Mouse (Mus musculus) adrenal gland, adult 8-10 months (tissue): ENCODE measurements around the gene Ap3b2. TPM values are rescaled to one million over a fixed set of nuclear protein-coding genes. Genes with fewer than 3 reads are reported as not detected.
A peak's percentile ranks its signal among the peaks of the same experiment; 100 is the strongest.
"Not testable (repeated sequence)": the region's sequence is repeated elsewhere in the genome, so short reads cannot be mapped to it uniquely, and the experiment has no call there.

Source experiments
- DNase-seq: peaks from one replicate; pipeline ENCODE4 v3.0.0; 2022
- total RNA-seq, 4 experiments: library from RNA; stranded (reverse); gene quantifications; 2 replicates each; pipeline ENCODE4 v1.2.4; 2022

The Ap3b2 gene
- total RNA-seq, result 10 to 100 TPM; 11.2 to 18.5 (median 14.5) TPM

GRCm38 (mm10) chr7:81493331-81494021 lies at the start of gene Ap3b2:
Gene Ap3b2, minus strand, starts transcription at chr7:81493925.
- peak; percentile 38 for DNase-seq

GRCm38 (mm10) chr7:81542934-81543333 lies 49.2 kb upstream of the Ap3b2 start:
- no peak for DNase-seq

GRCm38 (mm10) chr7:81541924-81542524 lies 48.3 kb upstream of the Ap3b2 start:
- peak; percentile 45 for DNase-seq

GRCm38 (mm10) chr7:81540999-81541398 lies 47.3 kb upstream of the Ap3b2 start:
- no peak for DNase-seq

GRCm38 (mm10) chr7:81539565-81539964 lies 45.8 kb upstream of the Ap3b2 start:
- no peak for DNase-seq

- DNase-seq, result peak; percentile 11
These were observed 44.4 kb upstream of the Ap3b2 start for GRCm38 (mm10) chr7:81538070-81538675.

GRCm38 (mm10) chr7:81536478-81536877 lies 42.8 kb upstream of the Ap3b2 start:
- DNase-seq, result no peak

- no peak for DNase-seq
These were observed 37.7 kb upstream of the Ap3b2 start for GRCm38 (mm10) chr7:81531462-81531861.

- DNase-seq, result no peak
These were observed 35.2 kb upstream of the Ap3b2 start for GRCm38 (mm10) chr7:81528918-81529317.

- DNase-seq, result no peak
These were observed 29.9 kb upstream of the Ap3b2 start for GRCm38 (mm10) chr7:81523663-81524017.

GRCm38 (mm10) chr7:81523008-81523662 lies 29.4 kb upstream of the Ap3b2 start:
- peak; percentile 84 for DNase-seq

- no peak for DNase-seq
These were observed 22.7 kb upstream of the Ap3b2 start for GRCm38 (mm10) chr7:81516154-81517030.

- no peak for DNase-seq
These were observed 21.3 kb upstream of the Ap3b2 start for GRCm38 (mm10) chr7:81514906-81515590.

- no peak for DNase-seq
These were observed 7.3 kb upstream of the Ap3b2 start for GRCm38 (mm10) chr7:81501050-81501449.

GRCm38 (mm10) chr7:81498181-81498580 lies 4.5 kb upstream of the Ap3b2 start, which contains the start of gene BC048679:
Gene BC048679, minus strand, starts transcription at chr7:81498281.
- DNase-seq, result no peak

- DNase-seq, result no peak
These were observed 3.4 kb upstream of the Ap3b2 start for GRCm38 (mm10) chr7:81497171-81497570.

- no peak for DNase-seq
These were observed 1.1 kb downstream of the Ap3b2 start for GRCm38 (mm10) chr7:81492628-81493027.

GRCm38 (mm10) chr7:81489649-81490048 lies 4.1 kb downstream of the Ap3b2 start:
- DNase-seq, result no peak

- DNase-seq, result no peak
These were observed 12.9 kb downstream of the Ap3b2 start for GRCm38 (mm10) chr7:81480800-81481199.

GRCm38 (mm10) chr7:81479531-81480090 lies 14.1 kb downstream of the Ap3b2 start:
- DNase-seq, result no peak

- not testable (repeated sequence) for DNase-seq
These were observed 15.5 kb downstream of the Ap3b2 start for GRCm38 (mm10) chr7:81478261-81478660.
